In the genomic region with DNA sequence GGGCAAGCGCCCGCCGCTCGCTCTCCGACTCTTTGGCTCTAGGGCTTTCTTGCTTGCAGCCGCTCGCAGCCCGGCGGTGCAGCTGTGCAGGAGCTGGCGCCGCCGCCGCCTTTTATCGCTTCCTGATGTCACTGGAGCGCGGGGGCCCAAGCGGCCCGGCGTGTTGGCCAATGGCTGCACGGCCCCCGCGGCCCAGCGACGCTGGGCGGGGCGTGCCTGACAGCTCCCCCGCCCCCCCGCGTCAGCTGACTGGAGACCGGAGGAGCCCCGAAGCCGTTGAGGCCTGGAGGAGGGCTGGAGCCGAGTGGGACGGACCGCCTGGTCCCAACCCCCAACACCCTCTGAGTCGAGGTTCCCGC, we compare ENCODE assay signal across 8 mouse cellular contexts. TPM values are rescaled to one million over a fixed set of nuclear protein-coding genes. Genes with fewer than 3 reads are reported as not detected.
DNase-seq lines count a peak whose midpoint lies in the region; ATAC-seq and TF ChIP-seq lines count a peak whose summit lies in the region.

TSS of gene Mafb (minus strand) at position 86 of the 359 bp plus-strand sequence.

- H3K9me3 ChIP-seq in hindbrain, embryonic 13.5 days = no peaks in the 10 kb centered on the region

- WGBS in hindbrain, embryonic 13.5 days = 0% methylated on average over 28 of the region's 37 CpGs

- peak within 1 kb of the TSS; percentile 83 for H3K9ac ChIP-seq in hindbrain, embryonic 13.5 days

- H3K4me1 ChIP-seq in hindbrain, embryonic 13.5 days (replicated peaks) = peaks cover 52% of the 10 kb centered on the region

- DNase-seq in Patski (ENCODE audit: low read depth, low spot score) = peak; percentile 51
- peak; percentile 83 to 92 for DNase-seq in cerebellum, postnatal 10 days
- peak; percentile 77 to 82 for DNase-seq in frontal cortex, postnatal 25 days (ENCODE audit: low spot score in 2 of 2)
- peak; percentile 67 to 72 for DNase-seq in layer of hippocampus, postnatal 25 days (ENCODE audit: extremely low spot score in 1 of 2, low spot score in 1 of 2)
- DNase-seq in lung, postnatal 10 days = peak; percentile 95
- peak; percentile 82 for DNase-seq in ovary, postnatal 14 days (ENCODE audit: low spot score)
- DNase-seq in thymus, postnatal 14 days = peak; percentile 95

- no peak for TF ChIP-seq CTCF in Patski (IDR thresholded peaks at IDR 0.05)

- POLR2A ChIA-PET in Patski (lab: Charles Lee) = interaction anchor here (0.9 to 1.2 kb wide), 3 partner anchors 142 to 218 kb away, joined by 3 to 4 read pairs (median 4); no protein-coding TSS in a partner anchor

- peak within 1 kb of the TSS; percentile 89 for H3K27ac ChIP-seq in hindbrain, embryonic 13.5 days

- peak; percentile 86 for ATAC-seq in Patski
- ATAC-seq in hindbrain, embryonic 13.5 days (ENCODE audit: low FRiP score) = peak; percentile 91

- in situ Hi-C loops in Patski (cut with MboI; ENCODE audit: low pct_unique_long_range_greater_than_20kb) = loop anchor here (5.0 to 25.0 kb wide), 4 partner anchors 142 to 730 kb away; no protein-coding TSS in a partner anchor

- CTCF ChIA-PET in Patski (lab: Charles Lee) = interaction anchor here (1.0 to 2.3 kb wide), 5 partner anchors 142 to 304 kb away, joined by 3 to 11 read pairs (median 7); no protein-coding TSS in a partner anchor

- H3K27me3 ChIP-seq in Patski = peaks cover 35% of the 10 kb centered on the region
- H3K27me3 ChIP-seq in hindbrain, embryonic 13.5 days = peaks cover 79% of the 10 kb centered on the region

- H3K36me3 ChIP-seq in hindbrain, embryonic 13.5 days = no peaks in the 10 kb centered on the region

- H3K4me3 ChIP-seq in hindbrain, embryonic 13.5 days = peak within 1 kb of the TSS; percentile 62

- H3K4me2 ChIP-seq in hindbrain, embryonic 13.5 days = peak within 1 kb of the TSS; percentile 87

RNA-seq across cellular contexts. Expression of gene Mafb, which starts in this region (rescaled TPM):
- 11.8 TPM for polyA plus RNA-seq in Patski (2021)
- 22.5 and 23.2 TPM in 2 replicates for polyA plus RNA-seq in hindbrain, embryonic 13.5 days (2015; fragmentation: Nextera tagmentation; extraction: Ambion mirVana)
- total RNA-seq in layer of hippocampus, postnatal 25 days (2021) = 10 to 100 TPM; 13.1 to 13.7 TPM

Comparison
In these comparisons a context has a peak if more than half of its experiments do, and no peak if none do; other contexts are left out.
1. Peak in every context shown above with its lines: DNase-seq, ATAC-seq, H3K4me3 ChIP-seq and H3K27ac ChIP-seq.